Mouse (Mus musculus): Measurements from ENCODE around the gene Hoxd1.

GRCm38 (mm10) chr2:74733765-74734164, 29.0 kb upstream of the Hoxd1 start:
- TF ChIP-seq CTCF (IDR thresholded peaks at IDR 0.05; ENCODE audit: low read depth, low read length) = no peak
- TF ChIP-seq POLR2A (IDR thresholded peaks at IDR 0.05; ENCODE audit: extremely low read depth, insufficient read depth, low read length) = no peak
